Mouse (Mus musculus): ENCODE data around the gene Txnrd2. TPM values are rescaled to one million over a fixed set of nuclear protein-coding genes. Genes with fewer than 3 reads are reported as not detected.

Txnrd2 gene
- polyA plus RNA-seq, 1 experiment, result 16.0 TPM

- Histone ChIP-seq H3K27me3 (ENCODE audit: control insufficient read depth) (no peaks in the 10 kb centered on the region), H3K4me3 (replicated peaks) (no peak overlapping the region), H3K36me3 (ENCODE audit: control insufficient read depth) (peaks cover 77% of the 10 kb centered on the region), H3K9me3 (ENCODE audit: control insufficient read depth, low read length) (no peaks in the 10 kb centered on the region), H3K4me1 (ENCODE audit: control insufficient read depth) (peaks cover 27% of the 10 kb centered on the region)
- TF ChIP-seq TAL1 (IDR thresholded peaks at IDR 0.05; ENCODE audit: low read length) (no peak), GATA1 (IDR thresholded peaks at IDR 0.05; ENCODE audit: low read length) (no peak)
Observed at GRCm38 (mm10) chr16:18483839-18484238, 57.7 kb downstream of the Txnrd2 start.

- TF ChIP-seq TAL1 (IDR thresholded peaks at IDR 0.05; ENCODE audit: low read length) (no peak), GATA1 (IDR thresholded peaks at IDR 0.05; ENCODE audit: low read length) (no peak)
- Histone ChIP-seq H3K27me3 (ENCODE audit: control insufficient read depth) (no peaks in the 10 kb centered on the region), H3K4me1 (ENCODE audit: control insufficient read depth) (peaks cover 26% of the 10 kb centered on the region), H3K36me3 (ENCODE audit: control insufficient read depth) (peaks cover 71% of the 10 kb centered on the region), H3K4me3 (replicated peaks) (no peak overlapping the region), H3K9me3 (ENCODE audit: control insufficient read depth, low read length) (no peaks in the 10 kb centered on the region)
Observed at GRCm38 (mm10) chr16:18484386-18484785, 58.2 kb downstream of the Txnrd2 start.

DNA sequence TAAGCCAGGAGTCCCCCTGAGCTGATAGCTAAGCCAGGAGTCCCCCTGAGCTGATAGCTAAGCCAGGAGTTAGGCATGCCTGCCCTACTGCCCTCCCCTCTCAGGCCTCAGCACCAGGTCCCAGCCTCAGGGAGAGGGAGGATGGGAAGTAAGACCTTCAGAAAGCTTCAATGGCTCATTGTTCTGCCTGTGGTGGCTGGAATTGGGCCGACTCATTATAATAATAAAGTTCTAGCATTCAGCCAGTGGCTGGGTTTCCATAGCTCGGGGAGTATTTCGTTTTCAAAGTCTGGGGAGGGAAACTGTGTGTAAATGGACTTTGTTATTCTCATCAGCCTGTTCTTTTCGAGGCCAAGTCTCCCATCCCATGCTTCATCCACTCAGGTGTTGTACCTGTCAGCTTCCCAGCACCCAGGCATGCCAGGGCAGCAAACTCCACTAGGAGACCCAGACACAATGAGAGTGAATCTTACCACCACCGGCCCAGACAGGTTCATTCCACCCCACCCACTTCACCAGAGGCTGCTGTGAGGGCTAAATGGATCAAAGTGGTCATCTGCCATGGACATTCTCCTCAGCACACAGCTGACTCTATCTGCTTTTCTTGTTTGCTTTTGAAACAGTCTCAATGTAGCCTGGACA lies 58.7 kb downstream of the Txnrd2 start:
- no peaks in the 10 kb centered on the region for H3K27me3 ChIP-seq (ENCODE audit: control insufficient read depth)
- TF ChIP-seq TAL1 (IDR thresholded peaks at IDR 0.05; ENCODE audit: low read length), result no peak
- H3K4me3 ChIP-seq (replicated peaks), result no peak overlapping the region
- H3K9me3 ChIP-seq (ENCODE audit: control insufficient read depth, low read length), result no peaks in the 10 kb centered on the region
- H3K4me1 ChIP-seq (ENCODE audit: control insufficient read depth), result peaks cover 21% of the 10 kb centered on the region
- peaks cover 66% of the 10 kb centered on the region for H3K36me3 ChIP-seq (ENCODE audit: control insufficient read depth)

DNA sequence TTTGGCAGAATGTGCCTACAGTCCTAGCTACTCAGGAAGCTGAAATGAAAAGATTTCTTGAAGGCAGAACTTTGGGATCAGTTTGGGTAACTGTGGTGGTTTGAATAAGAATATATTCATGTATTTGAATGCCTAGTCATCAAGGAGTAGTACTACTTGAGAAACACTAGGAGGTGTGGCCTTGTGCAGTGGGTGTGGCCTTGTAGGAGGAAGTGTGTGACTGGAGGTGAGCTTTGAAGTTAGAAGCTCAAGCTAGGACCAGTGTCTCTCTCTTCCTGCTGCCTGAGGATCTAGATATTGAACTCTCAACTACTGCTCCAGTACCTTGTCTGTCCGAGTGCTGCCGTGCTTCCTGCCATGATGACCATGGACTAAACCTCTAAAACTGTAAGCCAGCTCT lies 59.9 kb downstream of the Txnrd2 start:
- H3K36me3 ChIP-seq (ENCODE audit: control insufficient read depth), result peaks cover 54% of the 10 kb centered on the region
- H3K27me3 ChIP-seq (ENCODE audit: control insufficient read depth), result no peaks in the 10 kb centered on the region
- H3K9me3 ChIP-seq (ENCODE audit: control insufficient read depth, low read length), result no peaks in the 10 kb centered on the region
- TF ChIP-seq TAL1 (IDR thresholded peaks at IDR 0.05; ENCODE audit: low read length), result no peak
- TF ChIP-seq GATA1 (IDR thresholded peaks at IDR 0.05; ENCODE audit: low read length), result no peak
- no peak overlapping the region for H3K4me3 ChIP-seq (replicated peaks)
- peaks cover 20% of the 10 kb centered on the region for H3K4me1 ChIP-seq (ENCODE audit: control insufficient read depth)

DNA sequence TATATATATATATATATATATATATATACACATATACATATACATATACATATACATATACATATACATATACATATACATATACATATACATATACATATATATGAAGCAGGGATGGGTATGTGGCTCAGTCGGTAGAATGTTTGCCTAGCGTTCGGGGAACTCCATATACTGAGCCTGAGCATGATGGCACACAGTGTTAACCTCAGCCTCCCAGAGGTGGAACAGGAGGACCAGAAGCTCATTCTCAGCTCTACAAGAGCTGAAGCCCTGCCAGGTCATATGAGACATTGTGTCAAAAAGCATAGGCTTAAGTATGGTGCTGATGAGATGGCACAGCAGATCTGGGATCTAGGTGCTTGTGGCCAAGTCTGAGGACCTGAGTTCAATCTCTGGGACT lies 64.1 kb downstream of the Txnrd2 start:
- no peaks in the 10 kb centered on the region for H3K27me3 ChIP-seq (ENCODE audit: control insufficient read depth)
- H3K9me3 ChIP-seq (ENCODE audit: control insufficient read depth, low read length), result no peaks in the 10 kb centered on the region
- TF ChIP-seq TAL1 (IDR thresholded peaks at IDR 0.05; ENCODE audit: low read length) (no peak), GATA1 (IDR thresholded peaks at IDR 0.05; ENCODE audit: low read length) (no peak)
- peaks cover 13% of the 10 kb centered on the region for H3K36me3 ChIP-seq (ENCODE audit: control insufficient read depth)
- 0 out of 2 replicates have a peak, but pooled peaks cover 2% of the 10 kb centered on the region for H3K4me1 ChIP-seq (ENCODE audit: control insufficient read depth)
- no peak overlapping the region for H3K4me3 ChIP-seq (replicated peaks)

DNA sequence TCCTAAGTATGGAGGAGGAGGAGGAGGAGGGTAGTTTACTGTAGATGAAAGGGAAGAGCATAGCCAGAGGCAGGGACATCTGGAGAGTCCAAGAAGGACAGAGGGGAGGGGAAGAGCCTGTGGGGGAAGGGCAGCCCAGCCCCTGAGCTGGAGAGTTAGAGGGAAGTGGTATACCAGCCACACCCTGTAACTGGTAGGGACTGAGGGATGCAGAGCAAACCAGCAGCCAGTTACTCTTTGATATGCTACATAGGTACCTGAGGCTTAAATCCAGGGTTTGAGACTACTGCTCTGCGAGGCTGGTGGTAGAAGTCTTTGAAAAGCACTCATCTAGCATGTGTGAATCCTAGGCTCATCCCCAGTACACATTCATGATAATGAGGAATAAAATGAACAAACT lies 64.7 kb downstream of the Txnrd2 start:
- Histone ChIP-seq H3K4me3 (replicated peaks) (no peak overlapping the region), H3K27me3 (ENCODE audit: control insufficient read depth) (no peaks in the 10 kb centered on the region), H3K9me3 (ENCODE audit: control insufficient read depth, low read length) (no peaks in the 10 kb centered on the region), H3K36me3 (ENCODE audit: control insufficient read depth) (peaks cover 8% of the 10 kb centered on the region), H3K4me1 (ENCODE audit: control insufficient read depth) (0 out of 2 replicates have a peak, but pooled peaks cover 2% of the 10 kb centered on the region)
- TF ChIP-seq GATA1 (IDR thresholded peaks at IDR 0.05; ENCODE audit: low read length) (no peak), TAL1 (IDR thresholded peaks at IDR 0.05; ENCODE audit: low read length) (no peak)

- no peaks in the 10 kb centered on the region for H3K27me3 ChIP-seq (ENCODE audit: control insufficient read depth)
- TF ChIP-seq GATA1 (IDR thresholded peaks at IDR 0.05; ENCODE audit: low read length) (no peak), TAL1 (IDR thresholded peaks at IDR 0.05; ENCODE audit: low read length) (no peak)
- H3K9me3 ChIP-seq (ENCODE audit: control insufficient read depth, low read length), result no peaks in the 10 kb centered on the region
- H3K36me3 ChIP-seq (ENCODE audit: control insufficient read depth), result peaks cover 26% of the 10 kb centered on the region
- H3K4me1 ChIP-seq (ENCODE audit: control insufficient read depth), result peaks cover 45% of the 10 kb centered on the region
- H3K4me3 ChIP-seq (replicated peaks), result peak overlapping the region; percentile 95
Observed at GRCm38 (mm10) chr16:18497865-18498515, 71.8 kb downstream of the Txnrd2 start.

DNA sequence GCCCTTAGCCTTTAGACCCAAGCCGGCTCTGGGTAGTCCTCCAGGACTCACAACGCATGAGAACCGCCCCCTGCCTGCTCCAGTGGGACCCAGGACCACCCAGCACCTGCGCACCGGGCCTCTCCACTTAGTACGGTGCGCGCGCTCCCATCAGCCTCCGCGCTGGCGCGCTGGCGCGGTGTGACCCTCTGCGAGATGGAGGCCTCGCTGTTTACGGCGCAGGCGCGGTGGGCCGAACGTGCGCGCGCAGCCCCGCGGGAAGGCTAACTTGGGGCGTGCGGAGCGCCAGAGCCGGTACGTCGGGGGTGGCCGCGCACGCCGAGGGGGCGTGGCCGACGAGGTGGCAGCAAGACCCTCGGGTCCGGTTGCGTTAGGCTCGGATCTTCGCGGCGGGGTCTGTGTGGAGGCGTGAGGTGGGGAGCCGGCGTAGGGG lies 72.4 kb downstream of the Txnrd2 start, which contains the start of the genes Gnb1l and Rtl10:
Gene Gnb1l, plus strand, starts transcription at position 156 of the 433 bp plus-strand sequence.
Gene Rtl10, plus strand, starts transcription at position 344 of the 433 bp plus-strand sequence.
- TF ChIP-seq GATA1 (IDR thresholded peaks at IDR 0.05; ENCODE audit: low read length) (no peak), TAL1 (IDR thresholded peaks at IDR 0.05; ENCODE audit: low read length) (no peak)
- Histone ChIP-seq H3K4me3 (replicated peaks) (peak within 1 kb of the TSS; percentile 95), H3K36me3 (ENCODE audit: control insufficient read depth) (peaks cover 30% of the 10 kb centered on the region), H3K4me1 (ENCODE audit: control insufficient read depth) (peaks cover 45% of the 10 kb centered on the region), H3K9me3 (ENCODE audit: control insufficient read depth, low read length) (no peaks in the 10 kb centered on the region), H3K27me3 (ENCODE audit: control insufficient read depth) (no peaks in the 10 kb centered on the region)

- Histone ChIP-seq H3K27me3 (ENCODE audit: control insufficient read depth) (no peaks in the 10 kb centered on the region), H3K9me3 (ENCODE audit: control insufficient read depth, low read length) (no peaks in the 10 kb centered on the region), H3K4me1 (ENCODE audit: control insufficient read depth) (peaks cover 45% of the 10 kb centered on the region), H3K36me3 (ENCODE audit: control insufficient read depth) (peaks cover 34% of the 10 kb centered on the region), H3K4me3 (replicated peaks) (peak overlapping the region; percentile 95)
- TF ChIP-seq TAL1 (IDR thresholded peaks at IDR 0.05; ENCODE audit: low read length) (no peak), GATA1 (IDR thresholded peaks at IDR 0.05; ENCODE audit: low read length) (no peak)
Observed at GRCm38 (mm10) chr16:18498996-18499395, 72.8 kb downstream of the Txnrd2 start.
